Mouse (Mus musculus) heart, adult 11 months (tissue): ENCODE results near the gene Eif3i.
"Not testable (repeated sequence)": the region's sequence is repeated elsewhere in the genome, so short reads cannot be mapped to it uniquely, and the experiment has no call there.

ENCODE experiments used
- DNase-seq: peaks from one replicate; pipeline ENCODE4 v3.0.0; 2022

Gene Eif3i

GRCm38 (mm10) chr4:129573093-129573370, 27.4 kb downstream of the Eif3i start:
- no peak for DNase-seq

- DNase-seq = peak; percentile 90
Observed at GRCm38 (mm10) chr4:129572236-129573092, 28.0 kb downstream of the Eif3i start.

GRCm38 (mm10) chr4:129571551-129572084, 28.8 kb downstream of the Eif3i start:
- no peak for DNase-seq

- no peak for DNase-seq
Observed at GRCm38 (mm10) chr4:129570028-129570427, 30.4 kb downstream of the Eif3i start.

- DNase-seq = no peak
Observed at GRCm38 (mm10) chr4:129568366-129568765, 32.1 kb downstream of the Eif3i start.

GRCm38 (mm10) chr4:129565139-129565538, 35.3 kb downstream of the Eif3i start:
- no peak for DNase-seq

GRCm38 (mm10) chr4:129563718-129564117, 36.7 kb downstream of the Eif3i start:
- no peak for DNase-seq

- DNase-seq = no peak
Observed at GRCm38 (mm10) chr4:129561184-129561583, 39.3 kb downstream of the Eif3i start.

- no peak for DNase-seq
Observed at GRCm38 (mm10) chr4:129558321-129558955, 42.0 kb downstream of the Eif3i start.

- DNase-seq = no peak
Observed at GRCm38 (mm10) chr4:129557256-129557808, 43.1 kb downstream of the Eif3i start.

GRCm38 (mm10) chr4:129556532-129557223, 43.8 kb downstream of the Eif3i start:
- peak; percentile 99 for DNase-seq

GRCm38 (mm10) chr4:129555862-129556531, 44.5 kb downstream of the Eif3i start:
- peak; percentile 92 for DNase-seq

GRCm38 (mm10) chr4:129555421-129555861, 45.0 kb downstream of the Eif3i start:
- DNase-seq = peak; percentile 92

- DNase-seq = not testable (repeated sequence)
Observed at GRCm38 (mm10) chr4:129554512-129554911, 45.9 kb downstream of the Eif3i start.

GRCm38 (mm10) chr4:129550295-129550694, 50.2 kb downstream of the Eif3i start:
- DNase-seq = no peak

GRCm38 (mm10) chr4:129549306-129549705, 51.1 kb downstream of the Eif3i start:
- no peak for DNase-seq

GRCm38 (mm10) chr4:129547631-129548030, 52.8 kb downstream of the Eif3i start:
- DNase-seq = not testable (repeated sequence)

GRCm38 (mm10) chr4:129544106-129544505, 56.3 kb downstream of the Eif3i start:
- no peak for DNase-seq

GRCm38 (mm10) chr4:129542592-129543141, 57.8 kb downstream of the Eif3i start, which contains the start of gene Hdac1:
Hdac1 (minus strand) TSS chr4:129542713.
- DNase-seq = peak; percentile 100
